Mouse (Mus musculus) layer of hippocampus, postnatal 10 days (tissue): ENCODE measurements at regions not wholly inside any gene's neighbourhood (a gene's known extent, or its start where the extent isn't known, plus 50 kb on each side); places are given as distances from the start of the nearest gene placed in this dataset.
A peak's percentile ranks its signal among the peaks of the same experiment; 100 is the strongest.

ENCODE experiments used
- DNase-seq, 2 experiments: peaks; one replicate each; pipeline ENCODE4 v3.0.0; 2021; ENCODE audit warnings: low spot score in 2 of 2

- DNase-seq, result no peak
Observed at GRCm38 (mm10) chr15:70982719-70983118, 2851.6 kb upstream of the Gm6569 start.

GRCm38 (mm10) chr15:70987973-70988570 lies 2846.3 kb upstream of the Gm6569 start:
- no peak for DNase-seq

- no peak for DNase-seq
Observed at GRCm38 (mm10) chr15:70993397-70993796, 2841.0 kb upstream of the Gm6569 start.

GRCm38 (mm10) chr15:71010362-71010761 lies 2824.0 kb upstream of the Gm6569 start:
- no peak for DNase-seq

GRCm38 (mm10) chr15:71010773-71011172 lies 2823.6 kb upstream of the Gm6569 start:
- no peak for DNase-seq

- DNase-seq, result no peak
Observed at GRCm38 (mm10) chr15:71054251-71054852, 2780.0 kb upstream of the Gm6569 start.

- no peak for DNase-seq
Observed at GRCm38 (mm10) chr15:71086367-71086997, 2747.9 kb upstream of the Gm6569 start.

- DNase-seq, result peak; percentile 25 to 41
Observed at GRCm38 (mm10) chr15:71099111-71099510, 2735.2 kb upstream of the Gm6569 start.

- DNase-seq, result no peak
Observed at GRCm38 (mm10) chr15:71129802-71130201, 2704.6 kb upstream of the Gm6569 start.

GRCm38 (mm10) chr15:71157680-71158079 lies 2676.7 kb upstream of the Gm6569 start:
- peak in 1 of 2 experiments; percentile 12 for DNase-seq

GRCm38 (mm10) chr15:71162097-71162496 lies 2672.3 kb upstream of the Gm6569 start:
- DNase-seq, result no peak

GRCm38 (mm10) chr15:71195011-71195739 lies 2639.2 kb upstream of the Gm6569 start:
- peak; percentile 47 to 64 for DNase-seq

- peak; percentile 94 to 95 for DNase-seq
Observed at GRCm38 (mm10) chr15:71240647-71241351, 2593.6 kb upstream of the Gm6569 start.

GRCm38 (mm10) chr15:71243539-71243938 lies 2590.8 kb upstream of the Gm6569 start:
- peak; percentile 16 to 22 for DNase-seq

GRCm38 (mm10) chr15:71275876-71276565 lies 2558.3 kb upstream of the Gm6569 start:
- no peak for DNase-seq

GRCm38 (mm10) chr15:71276566-71276912 lies 2557.8 kb upstream of the Gm6569 start:
- DNase-seq, result no peak

GRCm38 (mm10) chr15:71277388-71277787 lies 2557.0 kb upstream of the Gm6569 start:
- no peak for DNase-seq

- DNase-seq, result peak in 1 of 2 experiments; percentile 15
Observed at GRCm38 (mm10) chr15:71283775-71284174, 2550.6 kb upstream of the Gm6569 start.

GRCm38 (mm10) chr15:71302541-71302940 lies 2531.8 kb upstream of the Gm6569 start:
- no peak for DNase-seq

GRCm38 (mm10) chr15:71310230-71310629 lies 2524.1 kb upstream of the Gm6569 start:
- DNase-seq, result peak; percentile 6 to 16

GRCm38 (mm10) chr15:71326596-71326995 lies 2507.8 kb upstream of the Gm6569 start:
- DNase-seq, result no peak
